In the genomic region with DNA sequence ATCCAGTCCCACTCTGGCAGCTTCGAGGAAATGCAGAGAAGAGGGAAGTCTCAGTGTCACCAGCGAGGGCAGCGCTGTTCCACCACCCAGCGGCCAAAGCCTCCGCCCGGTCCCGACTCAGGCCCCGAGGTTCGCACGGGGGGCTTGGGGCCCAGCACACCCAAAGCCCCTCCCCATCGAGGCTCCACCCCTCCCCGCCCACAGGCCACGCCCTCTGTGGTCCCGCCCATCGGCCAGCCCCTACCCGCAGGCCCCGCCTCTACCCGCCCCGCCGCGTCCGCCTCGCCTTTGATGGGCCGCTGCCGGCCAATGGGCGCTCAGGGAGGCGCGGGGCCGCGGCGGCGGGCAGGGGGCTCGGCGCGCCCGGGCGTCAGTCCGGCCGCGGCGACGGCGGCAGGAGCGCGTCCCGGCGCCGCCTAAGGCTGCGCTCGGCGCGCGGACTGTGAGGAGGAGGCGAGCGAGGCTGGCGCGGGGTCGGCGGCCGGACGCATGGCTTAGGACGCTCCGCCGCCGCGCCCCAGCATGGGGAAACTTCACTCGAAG, we compare ENCODE assay signal across 8 mouse cellular contexts. TPM values are rescaled to one million over a fixed set of nuclear protein-coding genes. Genes with fewer than 3 reads are reported as not detected.
DNase-seq lines count a peak whose midpoint lies in the region; ATAC-seq and TF ChIP-seq lines count a peak whose summit lies in the region.

A gene (plus strand): TSS at position 370 of the 543 bp plus-strand sequence.

- WGBS in hindbrain, embryonic 11.5 days: under 1% methylated on average over 47 of the region's 67 CpGs

- no peaks in the 10 kb centered on the region for H3K36me3 ChIP-seq in ES-E14 (ENCODE audit: control insufficient read depth, insufficient read depth, low read length, poor library complexity, severe bottlenecking)
- H3K36me3 ChIP-seq in hindbrain, embryonic 11.5 days (ENCODE audit: control insufficient read depth, insufficient read depth, low read length): no peaks in the 10 kb centered on the region

- H3K4me1 ChIP-seq in ES-E14 (ENCODE audit: control insufficient read depth in 2 of 2, insufficient read depth in 2 of 2, low read length in 2 of 2, poor library complexity in 1 of 2): peaks cover 0 to 3% of the 10 kb centered on the region in 2 experiments; a peak in 1 of 4 replicates
- H3K4me1 ChIP-seq in hindbrain, embryonic 11.5 days (replicated peaks; ENCODE audit: control insufficient read depth, insufficient read depth, low read length): peaks cover 15% of the 10 kb centered on the region

- in situ Hi-C loops in ES-E14 (cut with MboI; ENCODE audit: low sequenced_read_pairs in 2 of 2, unreplicated experiment in 2 of 2): no loop called here

- no peaks in the 10 kb centered on the region for H3K9me3 ChIP-seq in ES-E14 (ENCODE audit: control insufficient read depth, insufficient read depth, low read depth, low read length)
- H3K9me3 ChIP-seq in hindbrain, embryonic 11.5 days (ENCODE audit: control insufficient read depth, low read length): no peaks in the 10 kb centered on the region

- ATAC-seq in hindbrain, embryonic 11.5 days (ENCODE audit: low FRiP score): peak; percentile 88

- peak within 1 kb of the TSS; percentile 77 to 80 for H3K4me3 ChIP-seq in ES-E14 (ENCODE audit: insufficient read depth in 1 of 2, low read depth in 1 of 2, low read length in 2 of 2, poor library complexity in 1 of 2, severe bottlenecking in 1 of 2)
- H3K4me3 ChIP-seq in hindbrain, embryonic 11.5 days (ENCODE audit: low read depth, low read length): peak within 1 kb of the TSS; percentile 89

- H3K27ac ChIP-seq in ES-E14 (ENCODE audit: insufficient read depth, low read depth, low read length, poor library complexity, severe bottlenecking): no peak within 1 kb of the TSS
- H3K27ac ChIP-seq in hindbrain, embryonic 11.5 days (ENCODE audit: low read depth, low read length): peak within 1 kb of the TSS; percentile 78

- 0 out of 2 replicates have a peak, but pooled peaks cover 2% of the 10 kb centered on the region for H3K27me3 ChIP-seq in hindbrain, embryonic 11.5 days (ENCODE audit: control insufficient read depth, insufficient read depth, low read length)

- H3K4me2 ChIP-seq in hindbrain, embryonic 11.5 days (replicated peaks; ENCODE audit: low read depth, low read length): peak within 1 kb of the TSS; percentile 92

- DNase-seq in ES-E14 (ENCODE audit: low read depth, low spot score): peak; percentile 63
- DNase-seq in cerebellum, adult 9-10 months: peak; percentile 78
- peak; percentile 57 to 77 for DNase-seq in frontal cortex, postnatal 14 days (ENCODE audit: low spot score in 2 of 2)
- DNase-seq in hindbrain, embryonic 11.5 days (ENCODE audit: low spot score): peak; percentile 95
- peak; percentile 65 to 73 for DNase-seq in layer of hippocampus, postnatal 25 days (ENCODE audit: extremely low spot score in 1 of 2, low spot score in 1 of 2)
- DNase-seq in lung, postnatal 10 days: peak; percentile 92
- peak; percentile 96 for DNase-seq in retina, embryonic 14.5 days (ENCODE audit: low spot score)
- DNase-seq in thymus, postnatal 4 days: peak; percentile 96

- peak within 1 kb of the TSS; percentile 65 for H3K9ac ChIP-seq in ES-E14 (ENCODE audit: insufficient read depth, low read depth, low read length, poor library complexity, severe bottlenecking)
- H3K9ac ChIP-seq in hindbrain, embryonic 11.5 days (ENCODE audit: low read depth, low read length): peak within 1 kb of the TSS; percentile 93

TF ChIP-seq in ES-E14, 5 proteins besides CTCF, POLR2A, EP300 and RAD21:
- TF ChIP-seq MAFK (IDR thresholded peaks at IDR 0.05; ENCODE audit: insufficient read depth, low read depth, low read length): no peak
- no peak for TF ChIP-seq HCFC1 (IDR thresholded peaks at IDR 0.05; ENCODE audit: borderline replicate concordance, insufficient read depth, low read length)
- TF ChIP-seq CHD2 (IDR thresholded peaks at IDR 0.05; ENCODE audit: low read depth, low read length): no peak
- TF ChIP-seq ZC3H11A (IDR thresholded peaks at IDR 0.05; ENCODE audit: borderline replicate concordance, low read depth, low read length): no peak
- TF ChIP-seq ZNF384 (IDR thresholded peaks at IDR 0.05; ENCODE audit: low read depth, low read length): no peak

RNA-seq across cellular contexts. Expression of the gene that starts here (rescaled TPM):
- total RNA-seq in ES-E14 (2012; rRNA removed): 1.0 and 1.8 TPM in 2 replicates
- polyA plus RNA-seq in hindbrain, embryonic 11.5 days (2014; fragmentation: Nextera tagmentation; extraction: Ambion mirVana): 83.1 and 89.8 TPM in 2 replicates
- 10 to 100 TPM; 10.8 to 15.0 TPM for total RNA-seq in layer of hippocampus, postnatal 25 days (2021)
